Mouse (Mus musculus): ENCODE results near the gene Sdhd. TPM values are rescaled to one million over a fixed set of nuclear protein-coding genes. Genes with fewer than 3 reads are reported as not detected.

Sdhd gene
- total and polyA plus RNA-seq, 3 experiments, result 340 to 375 TPM; not detected in 1

GRCm38 (mm10) chr9:50586955-50587354 lies 16.7 kb downstream of the Sdhd start:
- no peak overlapping the region for H3K27ac ChIP-seq (ENCODE audit: control insufficient read depth, low read depth, low read length)
- H3K4me3 ChIP-seq (ENCODE audit: control insufficient read depth in 1 of 2, insufficient read depth in 1 of 2, low read depth in 2 of 2, low read length in 2 of 2), result no peak overlapping the region
- peaks cover 5 to 9% of the 10 kb centered on the region in 2 experiments for H3K27me3 ChIP-seq (ENCODE audit: control insufficient read depth in 1 of 2, insufficient read depth in 2 of 2, low read length in 2 of 2)
- no peak for DNase-seq (ENCODE audit: low read depth, low spot score)
- no peak overlapping the region for H3K9ac ChIP-seq (ENCODE audit: control insufficient read depth, low read depth, low read length, poor library complexity, severe bottlenecking)
- TF ChIP-seq MXI1 (IDR thresholded peaks at IDR 0.05; ENCODE audit: low read depth, low read length) (no peak), CTCF (IDR thresholded peaks at IDR 0.05 in 2 of 3, conservative IDR thresholded peaks at IDR 0.05 in 1 of 3; ENCODE audit: control insufficient read depth in 1 of 3, insufficient read depth in 1 of 3, low read depth in 2 of 3, low read length in 3 of 3, poor library complexity in 1 of 3, severe bottlenecking in 1 of 3) (no peak), SIN3A (IDR thresholded peaks at IDR 0.05; ENCODE audit: low read length) (no peak), ZC3H11A (IDR thresholded peaks at IDR 0.05; ENCODE audit: low read depth, low read length) (no peak), TCF12 (IDR thresholded peaks at IDR 0.05; ENCODE audit: low read depth, low read length) (no peak), POLR2AphosphoS2 (IDR thresholded peaks at IDR 0.05; ENCODE audit: low read length) (no peak)
- no peaks in the 10 kb centered on the region for H3K79me2 ChIP-seq (ENCODE audit: control insufficient read depth, insufficient read depth, low read length, poor library complexity)
- no peaks in the 10 kb centered on the region for H3K9me3 ChIP-seq (replicated peaks; ENCODE audit: insufficient read depth, low read length)
- no peaks in the 10 kb centered on the region for H3K4me1 ChIP-seq (ENCODE audit: control insufficient read depth in 1 of 2, insufficient read depth in 2 of 2, low read length in 2 of 2)
- H3K36me3 ChIP-seq (ENCODE audit: control insufficient read depth in 1 of 2, insufficient read depth in 2 of 2, low read length in 2 of 2), result no peaks in the 10 kb centered on the region

GRCm38 (mm10) chr9:50585145-50585818 lies 18.3 kb downstream of the Sdhd start:
- no peak for DNase-seq (ENCODE audit: low read depth, low spot score)
- Histone ChIP-seq H3K4me3 (ENCODE audit: control insufficient read depth in 1 of 2, insufficient read depth in 1 of 2, low read depth in 2 of 2, low read length in 2 of 2) (no peak overlapping the region), H3K27me3 (ENCODE audit: control insufficient read depth in 1 of 2, insufficient read depth in 2 of 2, low read length in 2 of 2) (peaks cover 11 to 17% of the 10 kb centered on the region in 2 experiments), H3K79me2 (ENCODE audit: control insufficient read depth, insufficient read depth, low read length, poor library complexity) (no peaks in the 10 kb centered on the region), H3K27ac (ENCODE audit: control insufficient read depth, low read depth, low read length) (no peak overlapping the region), H3K9me3 (replicated peaks; ENCODE audit: insufficient read depth, low read length) (no peaks in the 10 kb centered on the region), H3K4me1 (ENCODE audit: control insufficient read depth in 1 of 2, insufficient read depth in 2 of 2, low read length in 2 of 2) (no peaks in the 10 kb centered on the region), H3K36me3 (ENCODE audit: control insufficient read depth in 1 of 2, insufficient read depth in 2 of 2, low read length in 2 of 2) (no peaks in the 10 kb centered on the region), H3K9ac (ENCODE audit: control insufficient read depth, low read depth, low read length, poor library complexity, severe bottlenecking) (no peak overlapping the region)
- no peak for TF ChIP-seq GATA1 (IDR thresholded peaks at IDR 0.05; ENCODE audit: low read depth, low read length)
- TF ChIP-seq JUND (IDR thresholded peaks at IDR 0.05; ENCODE audit: low read depth, low read length), result no peak
- TF ChIP-seq MYB (IDR thresholded peaks at IDR 0.05; ENCODE audit: low read depth, low read length), result no peak
- TF ChIP-seq BHLHE40 (IDR thresholded peaks at IDR 0.05; ENCODE audit: borderline replicate concordance, low read depth, low read length), result no peak
- no peak for TF ChIP-seq TBP (IDR thresholded peaks at IDR 0.05; ENCODE audit: low read depth, low read length)
- TF ChIP-seq ZNF384 (IDR thresholded peaks at IDR 0.05; ENCODE audit: low read depth, low read length), result no peak
- no peak for TF ChIP-seq ZMIZ1 (IDR thresholded peaks at IDR 0.05; ENCODE audit: low read depth, low read length)
- TF ChIP-seq HCFC1 (IDR thresholded peaks at IDR 0.05; ENCODE audit: low read depth, low read length), result no peak
- TF ChIP-seq UBTF (IDR thresholded peaks at IDR 0.05; ENCODE audit: borderline replicate concordance, insufficient read depth, low read depth, low read length), result no peak
- TF ChIP-seq MXI1 (IDR thresholded peaks at IDR 0.05; ENCODE audit: low read depth, low read length), result no peak
- no peak for TF ChIP-seq CHD2 (IDR thresholded peaks at IDR 0.05; ENCODE audit: low read length)
- TF ChIP-seq ZKSCAN1 (IDR thresholded peaks at IDR 0.05; ENCODE audit: low read depth, low read length), result no peak
- no peak for TF ChIP-seq USF1 (IDR thresholded peaks at IDR 0.05; ENCODE audit: low read depth, low read length)

Measured in MEL (cell line).